Mouse (Mus musculus) kidney, postnatal 10 days (tissue): Measurements from ENCODE around the gene Ggt5.
A peak's percentile ranks its signal among the peaks of the same experiment; 100 is the strongest.

Source experiments
- DNase-seq: peaks from one replicate; pipeline ENCODE4 v3.0.0; 2021; ENCODE audit warnings: mixed read lengths

Gene Ggt5

GRCm38 (mm10) chr10:75568851-75569250 is 20.3 kb upstream of the Ggt5 start:
- DNase-seq = peak; percentile 47

- DNase-seq = peak; percentile 71
Measured at GRCm38 (mm10) chr10:75570981-75571657, 18.0 kb upstream of the Ggt5 start.

GRCm38 (mm10) chr10:75571937-75572336 is 17.2 kb upstream of the Ggt5 start:
- DNase-seq = no peak

- DNase-seq = peak; percentile 72
Measured at GRCm38 (mm10) chr10:75573181-75573580, 16.0 kb upstream of the Ggt5 start.

GRCm38 (mm10) chr10:75573965-75574364 is 15.2 kb upstream of the Ggt5 start:
- peak; percentile 51 for DNase-seq

- DNase-seq = no peak
Measured at GRCm38 (mm10) chr10:75579129-75579528, 10.0 kb upstream of the Ggt5 start.

- DNase-seq = peak; percentile 94
Measured at GRCm38 (mm10) chr10:75585876-75586552, 3.1 kb upstream of the Ggt5 start.

GRCm38 (mm10) chr10:75586553-75586879 is 2.6 kb upstream of the Ggt5 start:
- no peak for DNase-seq

- no peak for DNase-seq
Measured at GRCm38 (mm10) chr10:75587781-75588180, 1.4 kb upstream of the Ggt5 start.

- peak; percentile 42 for DNase-seq
Measured at GRCm38 (mm10) chr10:75588336-75588735, 804 bp upstream of the Ggt5 start.

GRCm38 (mm10) chr10:75589651-75590050 is 511 bp downstream of the Ggt5 start:
- DNase-seq = peak; percentile 50

GRCm38 (mm10) chr10:75591211-75591894 is 2.2 kb downstream of the Ggt5 start:
- DNase-seq = peak; percentile 60

- no peak for DNase-seq
Measured at GRCm38 (mm10) chr10:75592585-75592984, 3.4 kb downstream of the Ggt5 start.

- peak; percentile 82 for DNase-seq
Measured at GRCm38 (mm10) chr10:75595981-75596380, 6.8 kb downstream of the Ggt5 start.

GRCm38 (mm10) chr10:75600189-75600730 is 11.1 kb downstream of the Ggt5 start:
- no peak for DNase-seq

- DNase-seq = peak; percentile 32
Measured at GRCm38 (mm10) chr10:75605162-75605846, 16.2 kb downstream of the Ggt5 start.

GRCm38 (mm10) chr10:75607253-75607652 is 18.1 kb downstream of the Ggt5 start:
- DNase-seq = no peak

- no peak for DNase-seq
Measured at GRCm38 (mm10) chr10:75608975-75609374, 19.8 kb downstream of the Ggt5 start.

- no peak for DNase-seq
Measured at GRCm38 (mm10) chr10:75610486-75610885, 21.3 kb downstream of the Ggt5 start.

GRCm38 (mm10) chr10:75616044-75616443 is 26.9 kb downstream of the Ggt5 start:
- no peak for DNase-seq

- DNase-seq = no peak
Measured at GRCm38 (mm10) chr10:75620818-75621217, 31.7 kb downstream of the Ggt5 start.

- DNase-seq = no peak
Measured at GRCm38 (mm10) chr10:75625920-75626319, 36.8 kb downstream of the Ggt5 start.

GRCm38 (mm10) chr10:75626991-75627390 is 37.9 kb downstream of the Ggt5 start:
- DNase-seq = no peak
